Mouse (Mus musculus) E14TG2a.4 (cell line): ENCODE measurements around the gene Klf7.

Experiments used
- CTCF ChIP-seq: conservative IDR thresholded peaks from 2 replicates; pipeline ENCODE4 v1.5.1; 2014; ENCODE audit warnings: low read length
- NANOG ChIP-seq: IDR thresholded peaks from 2 replicates; pipeline ENCODE4 v1.6.1; 2014; ENCODE audit warnings: borderline replicate concordance, low read length, mixed read lengths

GRCm38 (mm10) chr1:64048567-64048966 lies 73.5 kb downstream of the Klf7 start:
- no peak for TF ChIP-seq CTCF
- no peak for TF ChIP-seq NANOG
